Mouse (Mus musculus): ENCODE measurements around the gene Fat3. TPM values are rescaled to one million over a fixed set of nuclear protein-coding genes. Genes with fewer than 3 reads are reported as not detected.

Gene Fat3
- polyA plus RNA-seq, 1 experiment from 2014 or later: 11.3 TPM

- Histone ChIP-seq H3K36me3 (no peaks in the 10 kb centered on the region), H3K4me1 (replicated peaks) (peaks cover 8% of the 10 kb centered on the region; the same call in 1 of the 2 replicates), H3K27me3 (no peaks in the 10 kb centered on the region), H3K4me3 (no peak overlapping the region), H3K4me2 (no peak overlapping the region), H3K27ac (replicated peaks) (no peak overlapping the region), H3K9me3 (no peaks in the 10 kb centered on the region), H3K9ac (no peak overlapping the region)
- WGBS: 72% methylated on average over 4 of the region's 4 CpGs
- no peak for ATAC-seq (ENCODE audit: low read depth)
Observed at GRCm38 (mm10) chr9:16029066-16029465, 472.0 kb downstream of the Fat3 start.

DNA sequence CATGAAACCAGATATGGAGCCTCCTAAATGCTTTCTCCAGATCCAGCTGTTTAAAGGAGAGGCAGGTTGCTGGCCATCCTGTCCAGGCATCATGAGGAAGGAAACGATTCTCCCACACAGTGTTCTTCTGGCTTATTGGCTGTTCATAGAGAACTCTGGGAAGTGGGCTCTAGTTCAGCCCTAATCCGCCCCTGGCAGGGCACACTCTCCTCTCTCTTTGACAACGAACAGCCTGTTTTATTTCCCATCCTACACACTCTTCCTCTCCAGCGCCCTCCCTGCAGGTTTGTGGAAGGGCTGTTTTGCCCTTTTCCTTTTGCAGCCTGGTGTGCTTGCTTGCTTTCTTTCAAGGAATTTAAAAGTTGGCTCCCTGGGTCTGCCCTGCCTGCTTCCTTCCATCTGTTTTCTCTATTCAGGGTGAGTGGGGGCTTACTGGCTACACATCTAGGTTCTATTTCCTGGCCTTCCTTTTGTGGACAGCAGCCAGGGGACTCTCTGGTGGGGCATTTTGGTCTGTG, 472.6 kb downstream of the Fat3 start:
- no peaks in the 10 kb centered on the region for H3K27me3 ChIP-seq
- no peak overlapping the region for H3K4me2 ChIP-seq
- H3K27ac ChIP-seq (replicated peaks): 0 out of 2 replicates have a peak overlapping the region, but pooled peaks have one; percentile 7
- H3K36me3 ChIP-seq: no peaks in the 10 kb centered on the region
- no peak overlapping the region for H3K9ac ChIP-seq
- no peak overlapping the region for H3K4me3 ChIP-seq
- ATAC-seq (ENCODE audit: low read depth): no peak
- H3K4me1 ChIP-seq (replicated peaks): peaks cover 8% of the 10 kb centered on the region; the same call in 1 of the 2 replicates
- no peaks in the 10 kb centered on the region for H3K9me3 ChIP-seq
- WGBS: 54% methylated on average over 4 of the region's 4 CpGs

- no peak for ATAC-seq (ENCODE audit: low read depth)
- WGBS: 52% methylated on average over 4 of the region's 4 CpGs
- H3K9ac ChIP-seq: no peak overlapping the region
Observed at GRCm38 (mm10) chr9:16026054-16026453, 475.0 kb downstream of the Fat3 start.

DNA sequence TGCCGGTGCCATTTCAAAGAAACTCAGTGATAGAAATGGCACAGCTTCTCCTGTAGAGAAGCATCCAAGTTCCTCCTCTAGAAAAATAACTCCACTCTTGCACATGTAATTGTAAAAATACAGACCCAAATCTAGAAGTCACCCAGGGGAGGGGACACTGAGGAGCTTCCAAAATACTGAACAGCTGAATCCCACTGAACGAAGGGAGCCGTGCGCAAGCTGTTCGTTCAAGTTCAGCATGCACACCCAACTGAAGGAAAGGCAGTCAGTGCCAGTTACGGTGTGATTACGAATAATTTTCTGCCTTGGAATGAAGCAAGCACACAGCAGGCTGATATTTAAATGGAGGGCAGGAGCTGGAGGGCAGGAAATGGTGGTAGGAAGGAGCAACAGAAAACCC, 476.4 kb downstream of the Fat3 start:
- no peak for ATAC-seq (ENCODE audit: low read depth)
- Histone ChIP-seq H3K27me3 (no peaks in the 10 kb centered on the region), H3K27ac (replicated peaks) (no peak overlapping the region)

More at GRCm38 (mm10) chr9:16026054-16026453, 475.0 kb downstream of the Fat3 start:
- H3K4me3 ChIP-seq: no peak overlapping the region
- H3K36me3 ChIP-seq: no peaks in the 10 kb centered on the region
- H3K4me2 ChIP-seq: no peak overlapping the region
- peaks cover 8% of the 10 kb centered on the region; the same call in 1 of the 2 replicates for H3K4me1 ChIP-seq (replicated peaks)
- H3K9me3 ChIP-seq: no peaks in the 10 kb centered on the region
- no peaks in the 10 kb centered on the region for H3K27me3 ChIP-seq
- H3K27ac ChIP-seq (replicated peaks): no peak overlapping the region

GRCm38 (mm10) chr9:16014115-16014514, 487.0 kb downstream of the Fat3 start:
- Histone ChIP-seq H3K4me2 (no peak overlapping the region), H3K4me3 (no peak overlapping the region), H3K9ac (no peak overlapping the region), H3K27me3 (no peaks in the 10 kb centered on the region), H3K36me3 (peaks cover 6% of the 10 kb centered on the region), H3K27ac (replicated peaks) (no peak overlapping the region), H3K9me3 (no peaks in the 10 kb centered on the region), H3K4me1 (replicated peaks) (no peaks in the 10 kb centered on the region; the same call in 1 of the 2 replicates)
- ATAC-seq (ENCODE audit: low read depth): no peak
- 12% methylated on average over 2 of the region's 2 CpGs for WGBS

More for the DNA sequence above, 476.4 kb downstream of the Fat3 start:
- Histone ChIP-seq H3K4me3 (no peak overlapping the region), H3K36me3 (no peaks in the 10 kb centered on the region), H3K4me2 (no peak overlapping the region), H3K4me1 (replicated peaks) (peaks cover 8% of the 10 kb centered on the region; the same call in 1 of the 2 replicates), H3K9ac (no peak overlapping the region), H3K9me3 (no peaks in the 10 kb centered on the region)
- 91% methylated on average over 7 of the region's 7 CpGs for WGBS

DNA sequence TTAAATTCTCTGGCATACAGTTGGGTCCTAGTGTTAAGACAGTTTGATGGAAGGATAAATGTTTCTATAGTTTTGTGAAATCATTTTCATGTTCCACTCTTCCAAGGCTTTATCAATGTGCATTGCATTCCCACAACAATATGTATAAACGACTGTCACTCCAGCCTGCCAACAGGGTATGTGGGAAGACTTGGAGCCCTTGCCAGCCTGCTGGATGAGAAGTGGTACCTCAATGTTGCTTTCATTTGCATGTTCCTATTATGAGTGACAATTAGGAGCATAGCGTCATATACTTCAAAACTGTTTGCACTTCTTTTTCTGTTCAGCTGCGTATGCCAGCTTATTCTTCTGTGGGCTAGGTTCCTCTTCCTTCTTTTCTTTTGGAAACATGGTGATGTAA, 489.7 kb downstream of the Fat3 start:
- no peak for ATAC-seq (ENCODE audit: low read depth)
- no peak overlapping the region for H3K9ac ChIP-seq
- no peaks in the 10 kb centered on the region for H3K9me3 ChIP-seq
- 95% methylated on average over 3 of the region's 3 CpGs for WGBS
- H3K27ac ChIP-seq (replicated peaks): no peak overlapping the region
- H3K4me1 ChIP-seq (replicated peaks): no peaks in the 10 kb centered on the region; the same call in 1 of the 2 replicates
- H3K4me3 ChIP-seq: no peak overlapping the region
- no peak overlapping the region for H3K4me2 ChIP-seq
- H3K36me3 ChIP-seq: peaks cover 10% of the 10 kb centered on the region
- no peaks in the 10 kb centered on the region for H3K27me3 ChIP-seq

GRCm38 (mm10) chr9:16007516-16007915, 493.6 kb downstream of the Fat3 start:
- Histone ChIP-seq H3K4me1 (replicated peaks) (no peaks in the 10 kb centered on the region), H3K9ac (no peak overlapping the region), H3K4me3 (no peak overlapping the region), H3K9me3 (no peaks in the 10 kb centered on the region), H3K36me3 (peaks cover 19% of the 10 kb centered on the region), H3K27me3 (no peaks in the 10 kb centered on the region), H3K27ac (replicated peaks) (no peak overlapping the region), H3K4me2 (no peak overlapping the region)
- 94% methylated on average over 5 of the region's 5 CpGs for WGBS
- ATAC-seq (ENCODE audit: low read depth): no peak

DNA sequence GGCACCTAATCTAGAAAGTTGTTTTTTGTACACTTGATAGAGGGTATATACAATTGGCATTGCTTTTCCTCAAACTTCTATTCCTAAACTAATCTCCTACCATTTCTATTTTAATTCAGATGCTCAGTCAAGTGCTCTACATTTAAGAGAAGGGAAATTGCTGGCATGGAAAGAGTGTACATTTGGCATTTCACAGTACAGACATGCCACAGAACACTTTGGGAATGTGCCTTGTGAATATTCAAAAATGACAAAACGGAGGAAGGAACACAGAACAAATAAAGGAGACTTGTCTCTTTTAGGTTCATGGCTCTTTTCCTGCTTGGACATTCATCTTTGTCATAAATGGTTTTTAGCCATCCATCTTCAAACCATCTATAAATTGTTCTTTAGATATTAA, 498.1 kb downstream of the Fat3 start:
- H3K4me3 ChIP-seq: no peak overlapping the region
- 85% methylated on average over 1 of the region's 1 CpGs for WGBS
- ATAC-seq (ENCODE audit: low read depth): no peak
- H3K4me2 ChIP-seq: no peak overlapping the region
- H3K27ac ChIP-seq (replicated peaks): no peak overlapping the region
- no peaks in the 10 kb centered on the region for H3K4me1 ChIP-seq (replicated peaks)
- H3K36me3 ChIP-seq: peaks cover 37% of the 10 kb centered on the region
- no peaks in the 10 kb centered on the region for H3K9me3 ChIP-seq
- no peaks in the 10 kb centered on the region for H3K27me3 ChIP-seq
- no peak overlapping the region for H3K9ac ChIP-seq

- Histone ChIP-seq H3K27me3 (no peaks in the 10 kb centered on the region), H3K9me3 (no peaks in the 10 kb centered on the region), H3K27ac (replicated peaks) (peak overlapping the region; percentile 23; the same call in 1 of the 2 replicates), H3K4me1 (replicated peaks) (peaks cover 24% of the 10 kb centered on the region), H3K36me3 (peaks cover 41% of the 10 kb centered on the region), H3K4me2 (no peak overlapping the region), H3K4me3 (no peak overlapping the region), H3K9ac (no peak overlapping the region)
- no peak for ATAC-seq (ENCODE audit: low read depth)
- 42% methylated on average over 7 of the region's 7 CpGs for WGBS
Observed at GRCm38 (mm10) chr9:15994762-15995161, 506.3 kb downstream of the Fat3 start.

GRCm38 (mm10) chr9:15994177-15994576, 506.9 kb downstream of the Fat3 start:
- no peak overlapping the region for H3K4me2 ChIP-seq
- peaks cover 24% of the 10 kb centered on the region for H3K4me1 ChIP-seq (replicated peaks)
- 49% methylated on average over 4 of the region's 4 CpGs for WGBS
- no peaks in the 10 kb centered on the region for H3K9me3 ChIP-seq
- no peak overlapping the region for H3K9ac ChIP-seq
- no peaks in the 10 kb centered on the region for H3K27me3 ChIP-seq
- no peak overlapping the region for H3K4me3 ChIP-seq
- peak overlapping the region; percentile 49; the same call in 1 of the 2 replicates for H3K27ac ChIP-seq (replicated peaks)
- peaks cover 37% of the 10 kb centered on the region for H3K36me3 ChIP-seq
- peak; percentile 42; the same call in 1 of the 2 replicates for ATAC-seq (ENCODE audit: low read depth)

- WGBS: 54% methylated on average over 7 of the region's 7 CpGs
- H3K27ac ChIP-seq (replicated peaks): peak overlapping the region; percentile 57; the same call in 1 of the 2 replicates
- 0 out of 2 replicates have a peak, but pooled peaks have one; percentile 25 for ATAC-seq (ENCODE audit: low read depth)
Observed at GRCm38 (mm10) chr9:15992158-15992846, 508.8 kb downstream of the Fat3 start.

GRCm38 (mm10) chr9:15978317-15978716, 522.8 kb downstream of the Fat3 start:
- Histone ChIP-seq H3K9me3 (no peaks in the 10 kb centered on the region), H3K4me2 (no peak overlapping the region), H3K27ac (replicated peaks) (peak overlapping the region; percentile 49; the same call in 1 of the 2 replicates), H3K4me3 (no peak overlapping the region), H3K9ac (no peak overlapping the region), H3K27me3 (no peaks in the 10 kb centered on the region), H3K36me3 (no peaks in the 10 kb centered on the region), H3K4me1 (replicated peaks) (peaks cover 32% of the 10 kb centered on the region)
- ATAC-seq (ENCODE audit: low read depth): no peak
- 71% methylated on average over 14 of the region's 14 CpGs for WGBS

More at GRCm38 (mm10) chr9:15992158-15992846, 508.8 kb downstream of the Fat3 start:
- no peak overlapping the region for H3K4me3 ChIP-seq
- no peaks in the 10 kb centered on the region for H3K27me3 ChIP-seq
- peaks cover 23% of the 10 kb centered on the region for H3K36me3 ChIP-seq
- peaks cover 24% of the 10 kb centered on the region for H3K4me1 ChIP-seq (replicated peaks)
- no peak overlapping the region for H3K4me2 ChIP-seq
- H3K9ac ChIP-seq: no peak overlapping the region
- H3K9me3 ChIP-seq: no peaks in the 10 kb centered on the region
